Mouse (Mus musculus): Measurements from ENCODE around the gene Gfi1b. TPM values are rescaled to one million over a fixed set of nuclear protein-coding genes. Genes with fewer than 3 reads are reported as not detected.

The Gfi1b gene
- total and polyA plus RNA-seq, 3 experiments = 82.9 to 277 (median 194) TPM

- Histone ChIP-seq H3K36me3 (ENCODE audit: control insufficient read depth in 1 of 2, insufficient read depth in 2 of 2, low read length in 2 of 2) (no peaks in the 10 kb centered on the region; a peak in 1 of 4 replicates), H3K4me1 (ENCODE audit: control insufficient read depth in 1 of 2, insufficient read depth in 2 of 2, low read length in 2 of 2) (no peaks in the 10 kb centered on the region), H3K9me3 (replicated peaks; ENCODE audit: insufficient read depth, low read length) (no peaks in the 10 kb centered on the region), H3K27ac (ENCODE audit: control insufficient read depth, low read depth, low read length) (no peak overlapping the region), H3K4me3 (ENCODE audit: control insufficient read depth in 1 of 2, insufficient read depth in 1 of 2, low read depth in 2 of 2, low read length in 2 of 2) (no peak overlapping the region), H3K27me3 (ENCODE audit: control insufficient read depth in 1 of 2, insufficient read depth in 2 of 2, low read length in 2 of 2) (no peaks in the 10 kb centered on the region), H3K79me2 (ENCODE audit: control insufficient read depth, insufficient read depth, low read length, poor library complexity) (no peaks in the 10 kb centered on the region), H3K9ac (ENCODE audit: control insufficient read depth, low read depth, low read length, poor library complexity, severe bottlenecking) (no peak overlapping the region)
- TF ChIP-seq USF2 (IDR thresholded peaks at IDR 0.05; ENCODE audit: borderline replicate concordance in 1 of 2, insufficient read depth in 1 of 2, low read depth in 1 of 2, low read length in 2 of 2) (no peak), ZKSCAN1 (IDR thresholded peaks at IDR 0.05; ENCODE audit: low read depth, low read length) (peak; percentile 95)
- no peak for DNase-seq (ENCODE audit: low read depth, low spot score)
Measured at GRCm38 (mm10) chr2:28564380-28564779, 57.4 kb downstream of the Gfi1b start.

DNA sequence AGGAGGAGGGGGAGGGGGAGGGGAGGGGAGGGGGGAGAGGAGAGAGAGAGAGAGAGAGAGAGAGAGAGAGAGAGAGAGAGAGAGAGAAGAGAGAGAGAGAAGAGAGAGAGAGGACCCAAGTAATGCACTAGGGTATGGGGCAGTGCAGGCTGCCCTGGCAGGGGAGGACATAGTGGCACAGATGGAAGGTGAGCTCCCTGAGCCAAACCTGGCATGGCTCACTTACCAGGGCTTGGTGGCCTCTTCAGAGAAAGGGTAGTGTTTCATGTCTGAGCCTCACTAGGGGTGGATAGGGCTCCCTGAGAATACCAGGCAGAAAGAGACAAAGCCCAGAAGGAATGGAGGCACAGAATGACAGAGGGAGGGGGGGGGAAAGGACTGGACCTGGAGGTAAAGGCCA is 58.0 kb downstream of the Gfi1b start:
- no peak for TF ChIP-seq CHD2 (IDR thresholded peaks at IDR 0.05; ENCODE audit: low read length)
- TF ChIP-seq HCFC1 (IDR thresholded peaks at IDR 0.05; ENCODE audit: low read depth, low read length) = no peak
- TF ChIP-seq TBP (IDR thresholded peaks at IDR 0.05; ENCODE audit: low read depth, low read length) = no peak
- no peak for TF ChIP-seq EP300 (IDR thresholded peaks at IDR 0.05; ENCODE audit: low read depth in 1 of 2, low read length in 2 of 2)
- TF ChIP-seq ZC3H11A (IDR thresholded peaks at IDR 0.05; ENCODE audit: low read depth, low read length) = no peak
- no peak for TF ChIP-seq RCOR1 (IDR thresholded peaks at IDR 0.05; ENCODE audit: low read depth, low read length)
- no peak for TF ChIP-seq USF2 (IDR thresholded peaks at IDR 0.05; ENCODE audit: borderline replicate concordance in 1 of 2, insufficient read depth in 1 of 2, low read depth in 1 of 2, low read length in 2 of 2)
- TF ChIP-seq UBTF (IDR thresholded peaks at IDR 0.05; ENCODE audit: borderline replicate concordance, insufficient read depth, low read depth, low read length) = no peak
- TF ChIP-seq JUND (IDR thresholded peaks at IDR 0.05; ENCODE audit: low read depth, low read length) = no peak
- no peak for TF ChIP-seq ZMIZ1 (IDR thresholded peaks at IDR 0.05; ENCODE audit: low read depth, low read length)
- TF ChIP-seq MXI1 (IDR thresholded peaks at IDR 0.05; ENCODE audit: low read depth, low read length) = no peak
- TF ChIP-seq POLR2AphosphoS5 (IDR thresholded peaks at IDR 0.05; ENCODE audit: borderline replicate concordance, low read depth, low read length) = no peak
- TF ChIP-seq NRF1 (IDR thresholded peaks at IDR 0.05; ENCODE audit: insufficient read depth, low read depth, low read length, poor library complexity, severe bottlenecking) = no peak
- no peak for TF ChIP-seq MYC (IDR thresholded peaks at IDR 0.05; ENCODE audit: low read depth, low read length)
- TF ChIP-seq ZKSCAN1 (IDR thresholded peaks at IDR 0.05; ENCODE audit: low read depth, low read length) = no peak
- TF ChIP-seq POLR2A (IDR thresholded peaks at IDR 0.05; ENCODE audit: control insufficient read depth in 1 of 2, insufficient read depth in 1 of 2, low read depth in 1 of 2, low read length in 2 of 2, poor library complexity in 1 of 2) = no peak
- TF ChIP-seq POLR2AphosphoS2 (IDR thresholded peaks at IDR 0.05; ENCODE audit: low read length) = no peak

More for the DNA sequence above, 58.0 kb downstream of the Gfi1b start:
- H3K4me3 ChIP-seq (ENCODE audit: control insufficient read depth in 1 of 2, insufficient read depth in 1 of 2, low read depth in 2 of 2, low read length in 2 of 2) = no peak overlapping the region
- no peaks in the 10 kb centered on the region for H3K79me2 ChIP-seq (ENCODE audit: control insufficient read depth, insufficient read depth, low read length, poor library complexity)
- no peaks in the 10 kb centered on the region for H3K4me1 ChIP-seq (ENCODE audit: control insufficient read depth in 1 of 2, insufficient read depth in 2 of 2, low read length in 2 of 2)
- no peaks in the 10 kb centered on the region for H3K9me3 ChIP-seq (replicated peaks; ENCODE audit: insufficient read depth, low read length)
- no peak for DNase-seq (ENCODE audit: low read depth, low spot score)
- no peaks in the 10 kb centered on the region for H3K27me3 ChIP-seq (ENCODE audit: control insufficient read depth in 1 of 2, insufficient read depth in 2 of 2, low read length in 2 of 2)
- H3K36me3 ChIP-seq (ENCODE audit: control insufficient read depth in 1 of 2, insufficient read depth in 2 of 2, low read length in 2 of 2) = no peaks in the 10 kb centered on the region; a peak in 1 of 4 replicates
- H3K27ac ChIP-seq (ENCODE audit: control insufficient read depth, low read depth, low read length) = no peak overlapping the region
- H3K9ac ChIP-seq (ENCODE audit: control insufficient read depth, low read depth, low read length, poor library complexity, severe bottlenecking) = no peak overlapping the region

Measured in MEL (cell line).